Comparison of ENCODE assay signal across 9 mouse cellular contexts in genomic region chr11:102819021-102819782, GRCm38 (mm10). TPM values are rescaled to one million over a fixed set of nuclear protein-coding genes. Genes with fewer than 3 reads are reported as not detected.
DNase-seq lines count a peak whose midpoint lies in the region; ATAC-seq lines count a peak whose summit lies in the region.
"Had no signal": no experiment of that assay in that cellular context is flagged by ENCODE, and none has a peak within 500 bp of the region (broad histone marks: within the 10 kb centered on the region; RNA-seq: fewer than 3 reads in every experiment).

Gene Gjc1, minus strand, starts transcription at chr11:102819700.

- peaks cover 25% of the 10 kb centered on the region for H3K4me1 ChIP-seq in limb, embryonic 15.5 days

- DNase-seq in layer of hippocampus, postnatal 10 days (ENCODE audit: low spot score in 2 of 2): peak; percentile 63 to 77
- DNase-seq in layer of hippocampus, adult 9-11 months: no peak
- peak; percentile 51 to 63 for DNase-seq in cerebellum, postnatal 36 days
- DNase-seq in gastrocnemius, postnatal 25 days: peak; percentile 71
- peak; percentile 89 for DNase-seq in hindlimb bud, embryonic 11.5 days (ENCODE audit: extremely low spot score, low read depth, low spot score)
- DNase-seq in naive thymus-derived CD4-positive, alpha-beta T cell, adult 2 months (ENCODE audit: low read depth): peak; percentile 23
- DNase-seq in thymus, postnatal 36 days: peak; percentile 25 to 53

- ATAC-seq in limb, embryonic 15.5 days (ENCODE audit: insufficient number of reproducible peaks, low FRiP score, low TSS enrichment, low read depth): peak; percentile 81

- peak within 1 kb of the TSS; percentile 92 for H3K9ac ChIP-seq in limb, embryonic 15.5 days

- no peaks in the 10 kb centered on the region for H3K9me3 ChIP-seq in limb, embryonic 15.5 days

- WGBS in limb, embryonic 15.5 days: under 1% methylated on average over 55 of the region's 97 CpGs

- H3K4me3 ChIP-seq in limb, embryonic 15.5 days: peak within 1 kb of the TSS; percentile 77

- no peaks in the 10 kb centered on the region for H3K36me3 ChIP-seq in limb, embryonic 15.5 days

- H3K27me3 ChIP-seq in limb, embryonic 15.5 days: no peaks in the 10 kb centered on the region

- peak within 1 kb of the TSS; percentile 99 for H3K27ac ChIP-seq in limb, embryonic 15.5 days

- H3K4me2 ChIP-seq in limb, embryonic 15.5 days: peak within 1 kb of the TSS; percentile 87

RNA-seq across cellular contexts. Expression of gene Gjc1, which starts in this region (rescaled TPM):
- 10 to 100 TPM; 15.4 to 17.6 TPM for total RNA-seq in layer of hippocampus, postnatal 10 days (2021)
- 1 to 10 TPM; 5.2 to 7.3 TPM for total RNA-seq in gastrocnemius, postnatal 25 days (2021)
- polyA plus RNA-seq in limb, embryonic 15.5 days (2015; fragmentation: Nextera tagmentation; extraction: Ambion mirVana): 46.3 and 57.6 TPM in 2 replicates
- total RNA-seq: MEL had no signal
